Mouse (Mus musculus) midbrain, embryonic 14.5 days (tissue): ENCODE measurements around the gene Smox. TPM values are rescaled to one million over a fixed set of nuclear protein-coding genes. Genes with fewer than 3 reads are reported as not detected.

Experiments
- ATAC-seq: fragments of 200-750 bp; cut with Nextera tagmentation; 2 replicates; pipeline ENCODE4 v1.8.0; 2017; ENCODE audit warnings: moderate number of reproducible peaks, moderate library complexity; ENCODE audit not compliant: low FRiP score, low TSS enrichment
- DNase-seq: peaks from one replicate; pipeline ENCODE4 v3.0.0-alpha.2; 2015
- H3K27ac ChIP-seq: fragments of 300-500 bp; sonication (generic); replicated peaks from 2 replicates; pipeline ENCODE4 v1.5.1; 2014; ENCODE audit warnings: mild to moderate bottlenecking, low read depth, low read length, moderate library complexity
- H3K27me3 ChIP-seq: fragments of 300-500 bp; sonication (generic); 2 replicates; pipeline ENCODE4 v1.6.1; 2014; ENCODE audit warnings: low read length, control low read depth, mixed read lengths; ENCODE audit not compliant: control insufficient read depth, insufficient read depth
- H3K36me3 ChIP-seq: fragments of 300-500 bp; sonication (generic); 2 replicates; pipeline ENCODE4 v1.6.1; 2014; ENCODE audit warnings: low read length, control low read depth; ENCODE audit not compliant: control insufficient read depth, insufficient read depth
- H3K4me1 ChIP-seq: fragments of 300-500 bp; sonication (generic); 2 replicates; pipeline ENCODE4 v1.6.1; 2014; ENCODE audit warnings: mild to moderate bottlenecking, antibody characterized with exemption, low read length, control low read depth; ENCODE audit not compliant: control insufficient read depth, insufficient read depth
- H3K4me2 ChIP-seq: fragments of 300-500 bp; sonication (generic); 2 replicates; pipeline ENCODE4 v1.6.1; 2014; ENCODE audit warnings: mild to moderate bottlenecking, low read length, moderate library complexity
- H3K4me3 ChIP-seq: fragments of 300-500 bp; sonication (generic); replicated peaks from 2 replicates; pipeline ENCODE4 v1.5.1; 2014; ENCODE audit warnings: low read depth, low read length
- H3K9ac ChIP-seq: fragments of 300-500 bp; sonication (generic); replicated peaks from 2 replicates; pipeline ENCODE4 v1.6.1; 2014; ENCODE audit warnings: mild to moderate bottlenecking, low read length, moderate library complexity
- H3K9me3 ChIP-seq: fragments of 300-500 bp; sonication (generic); 2 replicates; pipeline ENCODE4 v1.6.1; 2016; ENCODE audit warnings: low read length, control low read depth, mixed read lengths; ENCODE audit not compliant: control insufficient read depth
- WGBS: fragments of 180-500 bp; shearing (Covaris S2); extraction: QIAGEN DNeasy Blood & Tissue Kit; methylation state at CpG from one replicate; pipeline ENCODE4 v1.1.7; 2014; 5-methylcytosine and 5-hydroxymethylcytosine counted together
- polyA plus RNA-seq: library from polyadenylated mRNA; unstranded; fragments of >200 nt; fragmentation: Nextera tagmentation; extraction: Ambion mirVana; gene quantifications from 2 replicates; pipeline ENCODE4 v1.2.1, GENCODE M21; 2014

Gene Smox
- polyA plus RNA-seq, 1 experiment from 2014 or later, result 31.4 TPM

- no peak overlapping the region for H3K9ac ChIP-seq
- H3K4me1 ChIP-seq, result peaks cover 27% of the 10 kb centered on the region
- ATAC-seq (no peak), DNase-seq (no peak)
- WGBS, result 96% methylated on average over 4 of the region's 4 CpGs
- H3K27me3 ChIP-seq, result no peaks in the 10 kb centered on the region
- H3K4me2 ChIP-seq, result no peak overlapping the region
- no peaks in the 10 kb centered on the region for H3K9me3 ChIP-seq
- no peaks in the 10 kb centered on the region for H3K36me3 ChIP-seq
- no peak overlapping the region for H3K4me3 ChIP-seq
- H3K27ac ChIP-seq, result no peak overlapping the region
Observed at GRCm38 (mm10) chr2:131497224-131497856, 6.0 kb downstream of the Smox start.

DNA sequence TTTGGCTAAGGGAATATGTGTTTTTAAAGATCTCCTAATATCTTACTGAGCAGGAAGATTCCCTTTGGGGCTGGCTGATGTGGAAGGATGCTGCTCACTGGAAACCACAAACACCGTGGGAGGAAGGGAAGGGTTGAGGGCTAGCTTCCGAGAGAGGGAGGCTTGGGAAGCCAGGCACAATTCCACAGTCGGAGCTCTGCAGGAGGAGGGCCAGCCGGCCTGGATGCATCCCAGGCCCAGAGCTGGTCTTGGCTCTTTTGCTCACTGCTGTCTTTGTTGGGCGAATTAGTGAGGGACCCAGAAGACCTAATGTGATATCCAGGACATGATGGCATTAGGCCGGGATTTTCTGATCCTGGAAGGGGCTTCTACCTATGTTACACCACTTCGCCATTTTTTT, 6.9 kb downstream of the Smox start:
- ATAC-seq, result no peak
- H3K4me2 ChIP-seq, result no peak overlapping the region
- no peaks in the 10 kb centered on the region for H3K27me3 ChIP-seq
- WGBS, result 71% methylated on average over 7 of the region's 7 CpGs
- no peaks in the 10 kb centered on the region for H3K9me3 ChIP-seq
- no peak overlapping the region for H3K4me3 ChIP-seq
- H3K4me1 ChIP-seq, result peaks cover 19% of the 10 kb centered on the region
- H3K27ac ChIP-seq, result no peak overlapping the region
- H3K9ac ChIP-seq, result no peak overlapping the region
- DNase-seq, result no peak
- no peaks in the 10 kb centered on the region for H3K36me3 ChIP-seq

DNA sequence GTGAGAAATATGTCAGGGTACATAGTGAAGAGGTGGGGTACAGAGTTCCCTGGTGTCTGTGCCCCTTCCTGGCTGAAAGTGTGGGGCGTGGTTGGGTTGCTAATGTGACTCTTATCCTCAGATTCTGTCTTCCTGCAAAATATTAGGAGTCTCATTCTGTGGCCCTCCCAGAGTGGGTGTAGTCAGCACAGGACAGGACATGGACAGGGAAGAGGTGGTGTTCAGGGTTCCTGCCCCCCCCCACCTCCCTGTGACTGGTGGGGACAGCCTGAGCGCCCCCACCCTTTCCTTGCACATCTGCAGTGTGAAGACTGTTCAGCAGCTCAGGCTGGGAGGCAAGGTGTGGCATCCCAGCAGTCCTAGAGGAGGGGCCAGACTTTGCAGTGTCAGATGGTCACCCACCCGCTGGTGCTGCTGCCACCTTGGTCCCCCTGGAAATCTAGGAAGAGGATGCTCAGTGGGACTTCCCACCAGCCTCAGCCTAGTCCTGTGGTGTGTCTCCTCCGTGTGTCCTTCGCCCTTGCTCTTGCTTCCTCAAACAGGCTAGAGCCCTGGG, 8.1 kb downstream of the Smox start:
- H3K27me3 ChIP-seq, result no peaks in the 10 kb centered on the region
- no peaks in the 10 kb centered on the region for H3K36me3 ChIP-seq
- ATAC-seq (no peak), DNase-seq (no peak)
- WGBS, result 73% methylated on average over 5 of the region's 5 CpGs
- no peaks in the 10 kb centered on the region for H3K9me3 ChIP-seq
- H3K4me2 ChIP-seq, result no peak overlapping the region
- no peak overlapping the region for H3K4me3 ChIP-seq
- H3K9ac ChIP-seq, result no peak overlapping the region
- no peak overlapping the region for H3K27ac ChIP-seq
- H3K4me1 ChIP-seq, result peaks cover 8% of the 10 kb centered on the region; the same call in 1 of the 2 replicates

DNA sequence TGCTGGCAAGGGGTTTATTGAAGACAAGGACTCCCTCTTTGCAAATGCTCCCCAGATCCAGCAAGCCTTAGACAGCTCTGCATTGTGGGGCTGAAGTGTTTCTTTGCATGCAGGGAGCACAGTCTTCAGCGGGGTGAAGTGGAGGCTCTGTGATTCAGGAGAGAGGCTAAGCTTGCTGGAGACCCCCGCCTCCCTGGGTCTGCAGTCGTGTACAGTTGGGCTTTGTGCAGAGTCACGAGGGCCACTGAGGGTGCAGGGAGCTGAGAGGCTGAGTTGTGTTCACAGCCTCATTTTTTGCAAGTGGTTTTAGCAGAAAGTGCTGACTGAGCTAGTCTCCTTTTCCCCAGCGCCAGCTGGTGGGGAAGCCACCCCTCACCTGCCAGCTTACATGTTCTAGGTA, 10.6 kb downstream of the Smox start:
- peaks cover 16% of the 10 kb centered on the region for H3K4me1 ChIP-seq
- H3K9me3 ChIP-seq, result no peaks in the 10 kb centered on the region
- DNase-seq (peak; percentile 21), ATAC-seq (no peak)
- WGBS, result 63% methylated on average over 5 of the region's 5 CpGs
- H3K27me3 ChIP-seq, result no peaks in the 10 kb centered on the region
- H3K4me2 ChIP-seq, result no peak overlapping the region
- H3K27ac ChIP-seq, result peak overlapping the region; percentile 37; the same call in 1 of the 2 replicates
- no peaks in the 10 kb centered on the region for H3K36me3 ChIP-seq
- no peak overlapping the region for H3K4me3 ChIP-seq
- no peak overlapping the region for H3K9ac ChIP-seq

DNA sequence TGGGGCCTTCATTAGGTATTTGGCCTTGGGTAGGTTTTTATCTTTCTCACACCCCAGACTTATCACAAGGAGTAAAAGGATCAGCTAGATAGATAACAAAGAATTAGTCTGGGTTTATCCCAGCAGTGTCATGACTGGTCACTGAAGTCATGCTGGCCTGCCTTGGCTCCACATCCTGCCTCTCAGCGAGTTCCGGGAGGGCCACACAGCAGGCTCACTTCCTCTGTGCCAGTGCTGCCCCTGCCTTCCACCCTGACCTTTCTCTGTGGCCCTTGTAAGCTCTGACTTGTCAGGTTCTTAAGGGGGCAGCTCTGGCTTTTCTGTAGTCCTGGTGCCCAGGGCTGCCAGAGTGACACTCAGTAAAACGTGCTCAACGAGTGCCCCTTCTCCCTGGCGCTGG, 11.3 kb downstream of the Smox start:
- no peak overlapping the region for H3K27ac ChIP-seq

GRCm38 (mm10) chr2:131505431-131505830, 14.1 kb downstream of the Smox start:
- no peak overlapping the region for H3K4me2 ChIP-seq
- H3K4me3 ChIP-seq, result no peak overlapping the region
- H3K36me3 ChIP-seq, result no peaks in the 10 kb centered on the region
- H3K27ac ChIP-seq, result 0 out of 2 replicates have a peak overlapping the region, but pooled peaks have one; percentile 71
- ATAC-seq (no peak), DNase-seq (no peak)
- H3K9ac ChIP-seq, result no peak overlapping the region
- H3K9me3 ChIP-seq, result no peaks in the 10 kb centered on the region
- no peaks in the 10 kb centered on the region for H3K27me3 ChIP-seq
- peaks cover 27% of the 10 kb centered on the region for H3K4me1 ChIP-seq

More for the DNA sequence above, 11.3 kb downstream of the Smox start:
- DNase-seq (no peak), ATAC-seq (no peak)
- Histone ChIP-seq H3K4me2 (no peak overlapping the region), H3K4me3 (no peak overlapping the region), H3K27me3 (no peaks in the 10 kb centered on the region), H3K9ac (no peak overlapping the region), H3K4me1 (peaks cover 16% of the 10 kb centered on the region), H3K9me3 (no peaks in the 10 kb centered on the region), H3K36me3 (no peaks in the 10 kb centered on the region)
- 85% methylated on average over 5 of the region's 5 CpGs for WGBS

DNA sequence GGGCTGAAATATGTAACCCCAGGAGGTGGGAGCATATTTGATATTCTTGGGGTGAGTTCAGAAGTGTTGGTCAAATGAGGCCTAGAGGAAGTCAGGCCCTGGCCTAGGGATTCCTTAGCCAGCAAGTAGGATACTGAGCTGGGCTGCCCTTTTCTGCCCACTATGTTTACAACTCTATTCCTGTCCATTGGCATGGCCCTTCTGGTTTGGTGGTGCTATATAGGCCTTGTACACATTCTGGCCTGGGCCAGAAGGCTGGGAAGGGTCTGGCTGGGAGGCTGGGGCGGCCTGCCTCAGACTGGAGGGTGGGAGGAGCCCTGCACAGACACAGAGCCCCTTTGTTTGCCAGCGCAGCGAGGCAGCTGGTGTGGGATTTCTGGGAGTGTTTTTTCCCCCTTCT, 15.1 kb downstream of the Smox start:
- H3K27ac ChIP-seq, result peak overlapping the region; percentile 71
- H3K4me2 ChIP-seq, result no peak overlapping the region
- no peaks in the 10 kb centered on the region for H3K27me3 ChIP-seq
- no peak overlapping the region for H3K9ac ChIP-seq
- no peak overlapping the region for H3K4me3 ChIP-seq
- ATAC-seq (peak; percentile 76), DNase-seq (peak; percentile 70)
- 3% methylated on average over 3 of the region's 3 CpGs for WGBS
- H3K9me3 ChIP-seq, result no peaks in the 10 kb centered on the region
- no peaks in the 10 kb centered on the region for H3K36me3 ChIP-seq
- H3K4me1 ChIP-seq, result peaks cover 22% of the 10 kb centered on the region

DNA sequence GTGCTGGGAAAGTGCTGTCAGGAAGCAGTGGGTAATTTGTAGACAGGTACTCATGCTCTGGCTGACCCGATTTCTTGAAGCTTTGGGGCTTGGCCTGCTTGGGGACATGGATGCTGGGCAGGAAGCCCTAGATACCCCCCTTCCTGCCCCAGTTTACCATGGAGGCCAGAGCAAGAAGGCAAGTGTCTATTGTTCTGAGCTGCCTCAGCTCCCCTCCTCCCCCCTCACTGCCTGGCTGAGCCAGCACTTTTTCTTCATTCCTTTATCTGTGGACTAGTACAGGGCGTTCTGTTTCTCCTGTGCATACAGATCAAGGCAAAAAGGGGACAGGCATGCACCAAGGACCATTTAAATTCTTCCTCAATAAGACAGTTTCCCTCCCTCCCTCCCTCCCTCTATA, 17.2 kb downstream of the Smox start:
- H3K4me2 ChIP-seq, result no peak overlapping the region
- no peak overlapping the region for H3K27ac ChIP-seq
- H3K27me3 ChIP-seq, result no peaks in the 10 kb centered on the region
- DNase-seq (peak; percentile 18), ATAC-seq (no peak)
- H3K4me3 ChIP-seq, result no peak overlapping the region
- H3K36me3 ChIP-seq, result no peaks in the 10 kb centered on the region
- no peaks in the 10 kb centered on the region for H3K9me3 ChIP-seq
- H3K4me1 ChIP-seq, result peaks cover 20% of the 10 kb centered on the region
- H3K9ac ChIP-seq, result no peak overlapping the region
- 42% methylated on average over 2 of the region's 2 CpGs for WGBS

DNA sequence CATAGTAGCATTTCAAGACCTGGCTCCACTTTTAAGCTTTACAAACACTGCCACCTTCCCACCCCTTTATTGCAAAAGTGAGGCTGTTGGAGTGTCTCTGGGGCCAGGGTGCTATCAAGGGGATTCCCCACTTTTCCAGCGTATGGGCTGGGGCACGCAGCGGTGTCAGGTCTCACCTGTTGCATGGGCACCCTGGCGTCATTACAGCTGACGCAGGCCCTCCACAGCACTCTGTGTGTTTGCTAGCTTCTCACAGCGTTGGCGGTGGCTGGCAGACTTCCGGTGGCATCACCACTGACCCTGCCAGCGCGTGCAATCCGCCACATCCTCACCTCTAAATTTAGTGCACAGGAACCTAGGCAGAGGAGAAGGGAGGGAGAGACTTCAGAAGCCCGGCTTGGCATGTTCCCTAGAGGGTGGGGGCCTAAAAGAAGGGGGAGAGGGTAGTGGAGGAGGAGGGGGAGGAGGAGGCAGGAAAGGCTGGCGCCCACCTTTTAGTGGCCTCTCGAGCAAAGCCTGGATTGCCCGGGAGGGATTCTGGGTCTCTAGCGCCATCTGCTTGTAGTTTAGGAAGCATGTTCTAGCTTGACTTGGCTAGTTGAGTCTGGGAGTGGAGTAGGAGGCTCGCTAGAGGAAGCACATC, 18.5 kb downstream of the Smox start:
- H3K4me3 ChIP-seq, result no peak overlapping the region
- no peak overlapping the region for H3K9ac ChIP-seq
- H3K9me3 ChIP-seq, result no peaks in the 10 kb centered on the region
- no peaks in the 10 kb centered on the region for H3K36me3 ChIP-seq
- DNase-seq (peak; percentile 88), ATAC-seq (0 out of 2 replicates have a peak, but pooled peaks have one; percentile 9)
- H3K27ac ChIP-seq, result no peak overlapping the region
- no peaks in the 10 kb centered on the region for H3K27me3 ChIP-seq
- H3K4me1 ChIP-seq, result peaks cover 20% of the 10 kb centered on the region
- 20% methylated on average over 17 of the region's 17 CpGs for WGBS
- H3K4me2 ChIP-seq, result peak overlapping the region; percentile 41
